Mouse (Mus musculus): ENCODE data around the gene Rtf1.

- TF ChIP-seq TAL1 (IDR thresholded peaks at IDR 0.05; ENCODE audit: low read length): no peak
- TF ChIP-seq GATA1 (IDR thresholded peaks at IDR 0.05; ENCODE audit: low read length): no peak
Measured at GRCm38 (mm10) chr2:119710011-119710410, 35.1 kb downstream of the Rtf1 start.

All from erythroblast, embryonic 14.5 days (primary cell).